Mouse (Mus musculus): ENCODE measurements around the gene Grik4. TPM values are rescaled to one million over a fixed set of nuclear protein-coding genes. Genes with fewer than 3 reads are reported as not detected.

Gene Grik4
- total RNA-seq, 4 experiments from 2014 or later = not detected

GRCm38 (mm10) chr9:42673385-42674016 lies 270.8 kb downstream of the Grik4 start:
- DNase-seq (ENCODE audit: low spot score) = no peak

DNA sequence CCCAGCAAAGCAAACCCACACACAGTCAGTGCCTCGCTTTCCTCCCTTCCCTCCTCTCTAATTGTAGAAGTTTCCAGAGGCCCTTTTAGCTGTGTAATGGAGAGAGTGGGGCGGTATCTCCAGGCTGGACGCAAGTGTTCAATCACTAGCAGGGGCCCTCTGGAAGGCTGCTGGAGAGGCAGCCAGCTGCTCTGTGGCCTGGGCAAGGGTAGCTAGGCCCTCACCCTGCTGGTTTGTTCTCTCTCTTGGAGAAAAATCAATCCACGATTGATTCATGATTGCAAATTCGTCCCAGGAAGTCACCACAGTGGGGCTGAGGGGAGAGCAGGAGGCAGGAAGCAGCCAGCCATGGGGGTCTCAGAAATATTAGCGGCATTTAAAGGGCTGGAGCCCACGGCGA lies 271.3 kb downstream of the Grik4 start:
- no peak for DNase-seq (ENCODE audit: low spot score)

GRCm38 (mm10) chr9:42670619-42671018 lies 273.7 kb downstream of the Grik4 start:
- no peak for DNase-seq (ENCODE audit: low spot score)

DNA sequence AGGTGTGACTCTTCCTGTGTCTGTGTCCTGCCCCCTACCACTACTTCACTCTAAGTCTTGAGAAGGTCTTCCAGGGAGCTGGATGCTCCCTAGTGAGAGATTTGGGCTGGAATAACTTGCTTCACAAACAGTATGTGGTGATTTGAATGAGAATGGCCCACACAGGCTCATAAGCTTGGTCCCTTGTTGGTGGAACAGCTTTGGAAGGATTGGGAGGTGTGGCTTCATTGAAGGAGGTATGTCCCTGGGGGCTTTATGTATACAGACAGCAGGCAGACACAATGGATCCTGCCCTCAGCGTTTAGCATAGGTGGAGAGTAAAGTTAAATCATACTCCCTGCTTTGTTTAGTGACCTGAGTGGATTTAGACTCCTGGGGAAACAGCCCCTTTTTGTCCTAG lies 282.8 kb downstream of the Grik4 start:
- DNase-seq (ENCODE audit: low spot score) = no peak

DNA sequence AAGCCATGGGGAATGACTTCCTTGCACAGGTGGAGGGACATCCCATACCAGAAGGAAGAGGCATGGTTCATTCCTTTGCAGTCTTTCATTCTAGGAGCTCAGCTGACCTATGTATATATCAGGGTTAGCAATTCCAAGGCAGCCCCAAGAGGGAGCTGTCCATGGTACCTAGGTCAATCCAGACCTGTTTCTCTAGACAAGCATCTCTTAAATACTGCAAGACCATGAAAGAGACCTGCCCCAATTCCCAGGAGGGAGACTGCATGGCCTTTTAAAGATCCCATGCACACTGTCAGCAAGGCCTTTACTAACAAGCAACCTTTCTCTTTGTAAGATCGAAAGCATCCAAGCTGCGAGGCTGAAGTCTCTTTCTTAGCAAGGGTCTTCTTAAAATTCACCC lies 291.5 kb downstream of the Grik4 start:
- DNase-seq (ENCODE audit: low spot score) = peak; percentile 3

DNA sequence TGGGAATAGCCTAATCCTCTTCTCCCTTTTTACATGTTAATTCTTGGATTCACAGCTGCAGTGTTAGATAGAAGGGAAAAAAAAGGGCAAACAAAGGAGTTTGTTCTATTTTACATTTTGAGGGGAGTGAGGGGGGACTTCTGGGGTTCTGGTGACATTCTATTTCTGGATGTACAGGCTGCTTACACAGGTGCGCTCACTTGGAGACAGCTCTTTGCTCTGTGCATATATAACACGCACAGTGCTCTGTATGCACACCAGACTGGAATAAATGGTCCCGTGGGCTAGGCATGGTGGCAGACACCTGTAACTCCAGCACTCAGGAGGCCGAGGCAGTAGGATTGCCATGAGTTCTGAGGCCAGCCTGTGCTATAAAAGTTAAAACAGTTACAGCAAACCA lies 292.0 kb downstream of the Grik4 start:
- no peak for DNase-seq (ENCODE audit: low spot score)

GRCm38 (mm10) chr9:42649872-42650271 lies 294.4 kb downstream of the Grik4 start:
- no peak for DNase-seq (ENCODE audit: low spot score)

- DNase-seq (ENCODE audit: low spot score) = no peak
Measured at GRCm38 (mm10) chr9:42648051-42648450, 296.2 kb downstream of the Grik4 start.

GRCm38 (mm10) chr9:42647596-42647995 lies 296.7 kb downstream of the Grik4 start:
- no peak for DNase-seq (ENCODE audit: low spot score)

- DNase-seq (ENCODE audit: low spot score) = no peak
Measured at GRCm38 (mm10) chr9:42646821-42647220, 297.5 kb downstream of the Grik4 start.

DNA sequence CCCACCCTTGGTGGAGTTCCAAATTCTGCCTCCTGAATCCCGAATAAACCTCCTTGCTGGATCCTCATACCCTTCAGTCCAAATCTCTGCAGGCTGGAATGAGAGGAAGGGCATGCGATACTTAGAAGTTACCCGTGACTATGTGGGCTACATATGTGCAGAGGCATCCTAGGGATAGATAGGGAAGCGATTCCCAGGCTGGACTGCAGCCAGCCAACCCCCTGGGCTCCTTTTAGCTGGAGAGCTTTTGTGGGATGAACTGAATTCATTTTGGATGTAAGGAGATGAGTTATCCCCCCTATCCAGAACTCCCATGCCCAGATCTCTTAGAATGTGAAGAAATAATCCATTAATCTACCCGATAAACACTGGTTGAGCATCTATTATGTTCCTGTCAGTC lies 299.1 kb downstream of the Grik4 start:
- DNase-seq (ENCODE audit: low spot score) = no peak

DNA sequence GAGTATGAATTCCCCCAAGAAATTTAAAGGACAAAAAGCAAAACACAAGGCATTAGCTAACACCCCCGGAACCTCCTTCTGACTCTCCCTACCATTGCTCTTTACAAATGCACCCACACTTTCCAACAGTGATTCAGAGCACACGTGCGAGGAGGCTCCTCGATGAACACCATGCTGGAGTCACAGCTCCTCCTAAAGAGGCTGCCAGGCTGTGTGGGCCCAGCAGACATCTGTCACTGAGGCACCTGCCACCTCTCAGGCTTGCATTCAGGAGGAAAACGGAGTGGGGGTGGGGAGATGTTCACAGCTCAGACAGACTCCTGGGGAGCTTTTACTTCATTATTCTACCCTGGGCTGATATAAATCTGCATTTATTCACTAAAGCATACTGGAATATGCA lies 301.5 kb downstream of the Grik4 start:
- DNase-seq (ENCODE audit: low spot score) = no peak

DNA sequence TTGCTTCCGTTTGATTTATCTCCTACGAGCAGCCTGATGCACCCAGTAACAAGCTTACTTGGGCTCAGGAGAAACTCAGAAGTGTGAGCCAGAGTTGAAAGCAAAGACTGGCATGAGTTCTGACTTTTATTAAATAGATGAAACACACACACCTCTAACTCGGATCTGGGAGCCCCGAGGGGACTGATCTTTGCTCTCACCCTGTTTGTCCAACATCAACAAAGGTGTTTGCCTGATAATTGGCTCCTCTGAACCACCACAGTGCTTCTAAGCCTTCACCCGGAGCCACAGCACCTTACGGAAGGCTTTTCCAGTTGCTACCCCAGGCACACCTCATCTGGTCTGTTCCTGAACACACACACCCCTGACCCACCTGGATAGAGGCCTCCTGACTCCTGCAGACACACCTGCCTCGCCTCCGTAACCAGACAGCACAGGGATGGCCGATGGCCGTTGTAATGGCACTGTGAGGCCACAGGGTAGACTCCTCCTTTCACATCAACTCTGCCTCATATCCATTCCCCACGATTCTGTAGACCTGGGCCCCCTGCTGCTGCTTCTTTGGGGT lies 302.7 kb downstream of the Grik4 start:
- no peak for DNase-seq (ENCODE audit: low spot score)

GRCm38 (mm10) chr9:42636446-42636845 lies 307.8 kb downstream of the Grik4 start:
- no peak for DNase-seq (ENCODE audit: low spot score)

- no peak for DNase-seq (ENCODE audit: low spot score)
Measured at GRCm38 (mm10) chr9:42631479-42631878, 312.8 kb downstream of the Grik4 start.

GRCm38 (mm10) chr9:42627634-42628033 lies 316.7 kb downstream of the Grik4 start:
- no peak for DNase-seq (ENCODE audit: low spot score)

DNA sequence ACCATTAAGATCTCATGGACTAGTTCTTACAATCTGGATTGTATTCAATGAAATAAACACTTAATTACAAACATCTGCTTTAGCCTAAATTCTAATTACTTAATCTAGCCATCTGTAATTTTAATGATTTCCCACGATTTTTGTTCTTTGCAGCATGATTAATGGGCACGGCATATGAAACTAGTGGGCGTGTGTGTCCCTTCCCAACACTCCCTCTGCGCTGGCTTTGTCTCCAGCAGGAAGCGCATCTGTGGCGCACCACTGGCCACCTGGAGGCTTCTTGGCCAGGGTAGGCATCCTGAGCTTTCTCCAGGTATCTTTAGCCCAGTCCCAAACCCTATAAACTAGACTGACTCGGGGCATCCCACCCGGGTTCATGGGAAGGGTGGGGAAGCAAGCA lies 317.1 kb downstream of the Grik4 start:
- DNase-seq (ENCODE audit: low spot score) = no peak

DNA sequence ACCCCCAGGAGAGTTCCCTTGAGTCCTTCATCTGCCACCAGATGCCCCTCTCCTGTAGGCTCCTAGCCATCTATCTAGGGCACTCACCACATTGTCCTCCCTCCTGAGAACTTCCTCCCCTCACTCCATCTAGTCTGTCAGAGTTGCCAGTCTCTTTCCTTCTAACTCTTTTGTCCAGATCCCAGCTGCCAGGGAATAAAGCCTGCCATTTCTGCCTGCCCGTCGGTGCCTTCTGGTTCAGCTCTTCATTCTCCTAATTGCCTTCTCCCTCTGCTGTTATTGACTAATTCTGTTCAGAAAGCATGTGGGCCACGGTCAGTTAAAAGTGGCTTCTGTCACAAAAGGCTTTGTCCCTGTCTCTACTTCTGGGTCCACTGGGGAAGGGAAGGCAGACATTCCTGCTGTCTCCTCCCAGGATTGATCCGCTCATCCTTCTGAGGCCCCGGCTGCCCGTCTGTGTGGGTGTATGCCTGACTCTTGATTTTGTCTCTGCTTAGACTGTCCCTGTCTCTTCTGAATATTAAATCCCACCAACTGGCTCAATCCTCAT lies 318.0 kb downstream of the Grik4 start:
- DNase-seq (ENCODE audit: low spot score) = no peak

- DNase-seq (ENCODE audit: low spot score) = no peak
Measured at GRCm38 (mm10) chr9:42614409-42614808, 329.9 kb downstream of the Grik4 start.

DNA sequence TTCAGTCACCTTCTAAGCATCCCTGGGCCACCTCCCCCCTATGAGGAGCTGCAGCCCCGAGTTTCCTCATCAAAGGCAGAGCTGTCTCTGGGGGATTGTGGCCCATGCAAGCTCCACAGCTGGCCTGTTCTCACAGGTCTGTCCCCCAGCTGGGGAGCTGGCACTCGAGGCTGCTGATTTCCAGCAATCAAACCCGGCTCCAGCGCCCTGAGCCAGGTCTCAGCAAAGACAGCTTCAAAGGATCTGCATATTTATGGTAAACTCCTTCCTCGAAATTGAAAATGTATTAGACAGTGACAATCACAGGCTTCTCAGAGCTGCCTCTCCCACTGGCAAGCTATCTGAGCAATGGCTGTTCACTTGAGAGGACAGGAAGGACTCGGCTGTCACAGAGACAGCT lies 330.5 kb downstream of the Grik4 start:
- no peak for DNase-seq (ENCODE audit: low spot score)

DNA sequence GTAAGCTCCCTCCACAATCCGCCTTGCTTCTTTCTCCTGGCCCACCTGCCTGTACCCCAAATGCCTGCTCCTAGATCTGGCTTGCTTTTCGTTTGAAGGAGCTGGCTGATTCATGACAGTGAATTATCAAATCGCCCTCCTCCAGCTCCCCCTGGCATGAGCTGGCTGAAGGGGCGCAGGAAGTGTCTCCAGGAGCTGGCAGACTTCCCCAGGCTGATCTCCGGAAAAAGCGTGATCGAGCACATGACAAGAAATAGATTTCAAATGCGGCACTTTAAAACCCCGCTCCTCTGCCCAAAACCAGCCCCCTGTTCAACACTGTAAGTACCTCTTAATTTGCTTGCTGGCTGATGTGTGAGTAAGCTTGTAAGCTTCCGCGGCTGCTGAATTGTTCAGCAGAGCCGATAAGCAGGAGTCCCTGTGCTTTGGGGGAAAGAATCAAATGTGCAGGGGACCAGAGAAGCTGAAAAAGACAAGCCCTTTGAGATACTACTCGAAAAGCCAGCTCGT lies 331.8 kb downstream of the Grik4 start:
- no peak for DNase-seq (ENCODE audit: low spot score)

- DNase-seq (ENCODE audit: low spot score) = no peak
Measured at GRCm38 (mm10) chr9:42601445-42601844, 342.8 kb downstream of the Grik4 start.

- no peak for DNase-seq (ENCODE audit: low spot score)
Measured at GRCm38 (mm10) chr9:42597525-42597924, 346.8 kb downstream of the Grik4 start.

Data from heart, adult 8-10 months (tissue).